Mouse (Mus musculus) heart, embryonic 15.5 days (tissue): ENCODE data around the gene Pitpnm1. TPM values are rescaled to one million over a fixed set of nuclear protein-coding genes. Genes with fewer than 3 reads are reported as not detected.

ENCODE experiments used
- ATAC-seq: fragments of 200-750 bp; cut with Nextera tagmentation; replicated peaks from 2 replicates; pipeline ENCODE4 v1.8.0; 2017; ENCODE audit warnings: low read depth, moderate TSS enrichment; ENCODE audit not compliant: insufficient number of reproducible peaks, insufficient read depth, low FRiP score
- H3K27ac ChIP-seq: fragments of 300-500 bp; sonication (generic); 2 replicates; pipeline ENCODE4 v1.5.1; 2015; ENCODE audit warnings: mild to moderate bottlenecking, inconsistent platforms
- H3K27me3 ChIP-seq: fragments of 300-500 bp; sonication (generic); 2 replicates; pipeline ENCODE4 v1.6.1; 2015; ENCODE audit warnings: inconsistent platforms
- H3K36me3 ChIP-seq: fragments of 300-500 bp; sonication (generic); 2 replicates; pipeline ENCODE4 v1.6.1; 2015; ENCODE audit warnings: mild to moderate bottlenecking, inconsistent platforms
- H3K4me1 ChIP-seq: fragments of 300-500 bp; sonication (generic); replicated peaks from 2 replicates; pipeline ENCODE4 v1.6.1; 2015; ENCODE audit warnings: inconsistent platforms
- H3K4me2 ChIP-seq: fragments of 300-500 bp; sonication (generic); 2 replicates; pipeline ENCODE4 v1.6.1; 2015; ENCODE audit warnings: inconsistent platforms, mild to moderate bottlenecking, moderate library complexity
- H3K4me3 ChIP-seq: fragments of 300-500 bp; sonication (generic); 2 replicates; pipeline ENCODE4 v1.5.1; 2015; ENCODE audit warnings: mild to moderate bottlenecking, inconsistent platforms
- H3K9ac ChIP-seq: fragments of 300-500 bp; sonication (generic); 2 replicates; pipeline ENCODE4 v1.6.1; 2015; ENCODE audit warnings: mild to moderate bottlenecking, inconsistent platforms
- H3K9me3 ChIP-seq: fragments of 300-500 bp; sonication (generic); replicated peaks from 2 replicates; pipeline ENCODE4 v1.6.1; 2016; ENCODE audit warnings: inconsistent platforms
- WGBS: fragments of 180-500 bp; shearing (Covaris S2); methylation state at CpG from one replicate; pipeline ENCODE4 v1.1.7; 2015; ENCODE audit warnings: mixed read lengths; 5-methylcytosine and 5-hydroxymethylcytosine counted together
- polyA plus RNA-seq: library from polyadenylated mRNA; unstranded; fragments of >200 nt; fragmentation: Nextera tagmentation; extraction: Ambion mirVana; gene quantifications from 2 replicates; pipeline ENCODE4 v1.2.1, GENCODE M21; 2015

Pitpnm1 gene
- polyA plus RNA-seq, 1 experiment from 2014 or later = 17.2 TPM

DNA sequence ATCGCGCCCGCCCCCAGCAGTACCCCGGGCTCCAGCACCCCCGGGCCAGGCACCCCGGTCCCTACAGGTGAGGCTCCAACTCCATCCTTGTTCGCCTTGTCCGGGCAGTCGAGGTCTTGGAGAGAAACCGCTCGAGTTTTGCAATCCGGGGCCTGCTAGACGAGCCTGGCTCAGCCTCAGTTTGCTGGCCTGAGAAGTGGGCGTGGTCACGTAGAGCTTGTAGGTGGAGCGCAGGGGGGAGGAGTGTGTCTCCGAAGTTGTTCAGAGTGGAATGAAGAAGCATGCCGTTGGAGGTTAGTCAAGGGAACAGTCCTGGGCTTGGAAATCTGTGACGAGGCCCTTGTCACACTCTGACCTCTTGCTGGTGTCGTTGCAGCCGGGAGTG, 2.4 kb upstream of the Pitpnm1 start:
- no peak; the same call in 1 of the 2 replicates for ATAC-seq
- WGBS = 2% methylated on average over 21 of the region's 21 CpGs
- Histone ChIP-seq H3K27me3 (peaks cover 16% of the 10 kb centered on the region), H3K4me3 (peak overlapping the region; percentile 66), H3K9me3 (no peaks in the 10 kb centered on the region), H3K9ac (peak overlapping the region; percentile 58), H3K36me3 (no peaks in the 10 kb centered on the region), H3K4me1 (peaks cover 44% of the 10 kb centered on the region), H3K4me2 (peak overlapping the region; percentile 79), H3K27ac (peak overlapping the region; percentile 81)

DNA sequence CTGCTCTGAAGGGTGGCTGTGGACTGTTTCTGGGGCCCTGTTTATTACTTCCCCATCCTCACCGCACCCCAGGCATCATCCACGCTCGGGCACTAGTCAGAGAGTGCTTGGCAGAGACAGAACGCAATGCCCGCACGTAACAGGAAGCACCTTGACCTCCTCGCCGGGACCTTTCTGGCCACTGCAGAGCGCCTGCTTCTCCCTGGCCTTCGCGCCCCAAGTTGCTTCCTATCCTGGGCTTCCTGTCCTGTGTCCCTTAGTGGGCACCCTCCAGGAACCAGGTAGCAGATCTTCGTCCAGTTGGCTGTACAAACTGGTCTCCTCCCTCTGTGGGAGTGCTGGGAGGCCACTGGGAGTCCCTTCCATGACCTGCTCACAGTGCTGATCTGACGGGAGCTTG, 1.4 kb upstream of the Pitpnm1 start:
- no peak for ATAC-seq
- peaks cover 20% of the 10 kb centered on the region for H3K27me3 ChIP-seq
- H3K36me3 ChIP-seq = peaks cover 7% of the 10 kb centered on the region; the same call in 1 of the 2 replicates
- 86% methylated on average over 13 of the region's 13 CpGs for WGBS
- no peaks in the 10 kb centered on the region for H3K9me3 ChIP-seq
- H3K4me2 ChIP-seq = peak overlapping the region; percentile 79; the same call in 1 of the 2 replicates
- no peak overlapping the region for H3K9ac ChIP-seq
- peak overlapping the region; percentile 66; the same call in 1 of the 2 replicates for H3K4me3 ChIP-seq
- peaks cover 44% of the 10 kb centered on the region for H3K4me1 ChIP-seq
- no peak overlapping the region for H3K27ac ChIP-seq

- no peaks in the 10 kb centered on the region for H3K9me3 ChIP-seq
- peak overlapping the region; percentile 66 for H3K4me3 ChIP-seq
- peaks cover 7% of the 10 kb centered on the region; the same call in 1 of the 2 replicates for H3K36me3 ChIP-seq
- 13% methylated on average over 9 of the region's 9 CpGs for WGBS
- no peak for ATAC-seq
- peaks cover 41% of the 10 kb centered on the region for H3K4me1 ChIP-seq
- H3K27ac ChIP-seq = peak overlapping the region; percentile 71
- peak overlapping the region; percentile 85 for H3K4me2 ChIP-seq
- H3K9ac ChIP-seq = peak overlapping the region; percentile 67
- H3K27me3 ChIP-seq = peaks cover 20% of the 10 kb centered on the region
These were observed 742 bp upstream of the Pitpnm1 start for GRCm38 (mm10) chr19:4099056-4099455.

DNA sequence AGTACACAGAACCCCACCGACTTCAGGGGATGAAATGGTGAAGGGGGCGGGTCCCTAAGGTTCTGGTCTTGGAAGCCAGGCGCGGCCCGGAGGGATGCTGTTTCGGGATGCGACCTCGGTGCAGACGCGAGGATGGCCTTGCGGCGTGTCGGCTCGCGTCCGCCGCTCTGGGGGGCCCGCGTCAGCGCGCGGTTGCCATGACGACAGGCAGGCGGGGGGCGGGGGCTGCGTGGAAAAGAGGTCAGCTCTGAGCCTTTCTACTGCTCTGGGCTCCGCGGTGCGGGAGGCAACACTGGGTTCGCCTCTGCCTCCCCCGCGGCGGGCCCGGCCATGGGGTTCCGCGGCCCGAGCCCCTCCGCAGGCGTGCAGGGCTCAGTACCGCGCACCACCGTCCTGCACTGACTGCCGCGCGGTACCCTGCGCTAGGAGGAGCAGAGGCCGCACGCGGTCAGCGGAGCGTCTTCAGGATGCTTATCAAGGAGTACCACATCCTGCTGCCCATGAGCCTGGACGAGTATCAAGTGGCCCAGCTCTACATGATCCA, 992 bp downstream of the Pitpnm1 start:
- H3K4me2 ChIP-seq = peak overlapping the region; percentile 85
- peaks cover 18% of the 10 kb centered on the region; the same call in 1 of the 2 replicates for H3K36me3 ChIP-seq
- peak overlapping the region; percentile 66 for H3K4me3 ChIP-seq
- H3K9ac ChIP-seq = peak overlapping the region; percentile 67
- no peaks in the 10 kb centered on the region for H3K9me3 ChIP-seq
- peaks cover 20% of the 10 kb centered on the region for H3K27me3 ChIP-seq
- ATAC-seq = no peak
- WGBS = 1% methylated on average over 51 of the region's 52 CpGs
- no peak overlapping the region for H3K27ac ChIP-seq
- H3K4me1 ChIP-seq = peaks cover 41% of the 10 kb centered on the region

DNA sequence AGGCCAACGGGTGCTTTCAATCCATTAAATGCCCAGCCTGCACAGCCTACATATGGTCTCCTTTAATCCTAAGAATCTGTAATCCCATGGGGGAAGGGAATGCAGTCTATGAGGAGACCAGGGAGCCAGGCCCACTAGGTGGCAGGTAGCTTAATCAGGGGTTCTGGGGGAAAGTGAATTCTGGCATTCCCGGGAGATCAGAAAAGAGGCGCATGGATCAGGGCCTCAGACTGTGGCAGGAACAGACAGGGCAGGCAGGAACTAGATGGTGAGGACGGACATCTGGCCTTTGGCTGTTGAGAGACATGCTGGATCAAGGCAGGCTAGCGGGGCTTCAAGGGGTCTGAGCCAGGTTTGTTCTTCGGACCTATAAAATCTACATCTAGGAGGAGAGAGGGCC, 1.7 kb downstream of the Pitpnm1 start:
- Histone ChIP-seq H3K27me3 (peaks cover 20% of the 10 kb centered on the region), H3K4me2 (peak overlapping the region; percentile 85; the same call in 1 of the 2 replicates), H3K9me3 (no peaks in the 10 kb centered on the region), H3K9ac (no peak overlapping the region), H3K4me3 (peak overlapping the region; percentile 66; the same call in 1 of the 2 replicates), H3K4me1 (peaks cover 38% of the 10 kb centered on the region), H3K36me3 (peaks cover 18% of the 10 kb centered on the region; the same call in 1 of the 2 replicates), H3K27ac (no peak overlapping the region)
- no peak for ATAC-seq
- 71% methylated on average over 6 of the region's 6 CpGs for WGBS

DNA sequence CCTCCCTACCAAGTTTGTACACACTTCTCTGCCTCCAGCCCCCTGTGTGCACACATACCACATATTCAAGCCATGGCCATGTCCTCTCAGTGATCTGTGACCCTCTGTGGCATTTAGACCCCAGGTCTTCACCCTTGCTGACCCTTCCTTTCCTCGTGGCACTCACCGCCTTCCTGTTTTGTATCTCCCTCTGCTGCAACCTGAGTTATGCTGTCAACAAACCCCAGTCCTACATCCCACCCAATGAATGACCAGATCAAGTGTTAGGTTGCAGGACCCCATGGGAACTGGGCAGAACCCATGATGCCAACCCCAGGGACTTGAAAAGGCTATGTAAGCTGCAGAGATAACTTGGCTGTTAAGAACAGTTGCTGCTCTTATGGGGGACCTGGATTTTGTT, 2.3 kb downstream of the Pitpnm1 start:
- WGBS = 84% methylated on average over 2 of the region's 2 CpGs
- H3K4me2 ChIP-seq = no peak overlapping the region
- no peak overlapping the region for H3K27ac ChIP-seq
- H3K36me3 ChIP-seq = peaks cover 18% of the 10 kb centered on the region; the same call in 1 of the 2 replicates
- H3K9ac ChIP-seq = no peak overlapping the region
- peaks cover 38% of the 10 kb centered on the region for H3K4me1 ChIP-seq
- peaks cover 20% of the 10 kb centered on the region for H3K27me3 ChIP-seq
- no peaks in the 10 kb centered on the region for H3K9me3 ChIP-seq
- no peak overlapping the region for H3K4me3 ChIP-seq
- no peak for ATAC-seq

DNA sequence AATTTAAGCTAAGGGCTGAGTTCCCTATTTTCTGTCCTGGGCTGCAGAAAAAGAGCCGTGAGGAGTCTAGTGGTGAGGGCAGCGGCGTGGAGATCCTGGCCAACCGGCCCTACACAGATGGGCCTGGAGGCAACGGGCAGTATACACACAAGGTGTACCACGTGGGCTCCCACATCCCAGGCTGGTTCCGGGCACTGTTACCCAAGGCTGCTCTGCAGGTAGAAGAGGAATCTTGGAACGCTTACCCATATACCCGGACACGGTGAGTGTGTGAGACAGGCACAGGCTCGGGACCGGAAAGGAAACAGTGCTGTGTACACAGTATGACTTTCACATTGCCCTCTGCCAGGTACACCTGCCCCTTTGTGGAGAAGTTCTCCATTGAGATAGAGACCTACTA, 2.8 kb downstream of the Pitpnm1 start:
- Histone ChIP-seq H3K9me3 (no peaks in the 10 kb centered on the region), H3K27me3 (peaks cover 20% of the 10 kb centered on the region), H3K9ac (no peak overlapping the region), H3K27ac (no peak overlapping the region), H3K4me1 (peaks cover 37% of the 10 kb centered on the region), H3K36me3 (peaks cover 18% of the 10 kb centered on the region; the same call in 1 of the 2 replicates), H3K4me2 (no peak overlapping the region), H3K4me3 (no peak overlapping the region)
- 95% methylated on average over 12 of the region's 12 CpGs for WGBS
- no peak for ATAC-seq

GRCm38 (mm10) chr19:4103294-4103693, 3.5 kb downstream of the Pitpnm1 start:
- Histone ChIP-seq H3K4me3 (no peak overlapping the region), H3K27me3 (peaks cover 20% of the 10 kb centered on the region), H3K27ac (no peak overlapping the region), H3K9ac (no peak overlapping the region), H3K4me2 (no peak overlapping the region), H3K36me3 (peaks cover 18% of the 10 kb centered on the region; the same call in 1 of the 2 replicates), H3K4me1 (peaks cover 30% of the 10 kb centered on the region), H3K9me3 (no peaks in the 10 kb centered on the region)
- ATAC-seq = no peak
- 94% methylated on average over 18 of the region's 18 CpGs for WGBS

DNA sequence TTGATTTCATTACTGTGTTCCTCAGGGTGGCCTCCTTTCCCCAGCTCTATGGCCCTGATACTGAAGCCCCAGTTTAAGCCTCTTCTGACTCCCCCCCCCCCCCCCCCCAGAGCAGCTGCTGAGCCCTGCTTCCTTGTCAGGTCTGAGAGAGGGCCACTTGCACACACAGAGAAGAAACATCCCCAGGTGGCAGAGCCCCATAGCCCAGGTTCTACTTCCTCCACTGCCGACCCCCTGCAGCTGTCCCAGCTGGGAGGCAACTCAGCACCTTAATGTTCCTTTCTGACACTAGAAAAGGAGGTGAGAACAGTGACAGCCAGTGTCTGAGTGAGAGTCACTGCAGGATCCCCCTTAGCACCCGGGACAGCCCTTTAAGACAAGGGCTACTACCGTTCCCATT, 4.0 kb downstream of the Pitpnm1 start:
- Histone ChIP-seq H3K9me3 (no peaks in the 10 kb centered on the region), H3K4me2 (no peak overlapping the region), H3K36me3 (peaks cover 18% of the 10 kb centered on the region; the same call in 1 of the 2 replicates), H3K4me1 (peaks cover 25% of the 10 kb centered on the region), H3K4me3 (no peak overlapping the region), H3K27me3 (peaks cover 20% of the 10 kb centered on the region), H3K27ac (no peak overlapping the region), H3K9ac (no peak overlapping the region)
- ATAC-seq = no peak
- 51% methylated on average over 3 of the region's 3 CpGs for WGBS

DNA sequence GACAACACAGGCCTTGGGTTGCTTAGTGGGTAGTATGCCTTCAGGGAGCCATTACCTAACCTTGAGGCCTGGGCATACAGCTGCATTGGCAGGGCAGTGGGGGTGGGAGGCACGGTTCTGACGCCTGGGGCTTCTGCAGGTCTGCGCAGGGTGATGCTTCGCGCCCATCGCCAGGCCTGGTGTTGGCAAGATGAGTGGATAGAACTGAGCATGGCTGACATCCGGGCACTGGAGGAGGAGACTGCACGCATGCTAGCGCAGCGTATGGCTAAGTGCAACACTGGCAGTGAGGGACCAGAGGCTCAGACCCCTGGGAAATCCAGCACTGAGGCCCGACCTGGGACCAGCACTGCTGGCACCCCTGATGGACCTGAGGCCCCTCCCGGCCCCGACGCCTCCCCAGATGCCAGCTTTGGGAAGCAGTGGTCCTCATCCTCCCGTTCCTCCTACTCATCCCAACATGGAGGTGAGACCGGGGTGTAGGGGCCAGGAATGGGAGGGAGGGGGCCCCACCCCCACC, 4.9 kb downstream of the Pitpnm1 start:
- Histone ChIP-seq H3K4me3 (no peak overlapping the region), H3K9me3 (no peaks in the 10 kb centered on the region), H3K4me2 (no peak overlapping the region), H3K9ac (no peak overlapping the region), H3K36me3 (peaks cover 18% of the 10 kb centered on the region; the same call in 1 of the 2 replicates), H3K27me3 (peaks cover 20% of the 10 kb centered on the region), H3K4me1 (peaks cover 16% of the 10 kb centered on the region), H3K27ac (no peak overlapping the region)
- ATAC-seq = no peak
- WGBS = 84% methylated on average over 16 of the region's 16 CpGs

GRCm38 (mm10) chr19:4106654-4107053, 6.9 kb downstream of the Pitpnm1 start:
- WGBS = 90% methylated on average over 14 of the region's 14 CpGs
- H3K27ac ChIP-seq = no peak overlapping the region
- H3K4me2 ChIP-seq = no peak overlapping the region
- no peaks in the 10 kb centered on the region for H3K9me3 ChIP-seq
- H3K4me1 ChIP-seq = no peaks in the 10 kb centered on the region
- peaks cover 24% of the 10 kb centered on the region; the same call in 1 of the 2 replicates for H3K36me3 ChIP-seq
- H3K4me3 ChIP-seq = no peak overlapping the region
- ATAC-seq = no peak
- H3K9ac ChIP-seq = no peak overlapping the region
- peaks cover 11% of the 10 kb centered on the region for H3K27me3 ChIP-seq

GRCm38 (mm10) chr19:4108535-4108934, 8.7 kb downstream of the Pitpnm1 start:
- Histone ChIP-seq H3K9me3 (no peaks in the 10 kb centered on the region), H3K27me3 (no peaks in the 10 kb centered on the region), H3K4me1 (peaks cover 6% of the 10 kb centered on the region), H3K4me2 (no peak overlapping the region), H3K9ac (no peak overlapping the region), H3K36me3 (peaks cover 28% of the 10 kb centered on the region), H3K4me3 (no peak overlapping the region), H3K27ac (no peak overlapping the region)
- no peak for ATAC-seq
- 82% methylated on average over 9 of the region's 9 CpGs for WGBS
